Mouse (Mus musculus) lung, postnatal 14 days (tissue): Measurements from ENCODE around the gene Pibf1.

Experiments used
- DNase-seq: peaks from one replicate; pipeline ENCODE4 v3.0.0; 2021

Gene Pibf1

DNA sequence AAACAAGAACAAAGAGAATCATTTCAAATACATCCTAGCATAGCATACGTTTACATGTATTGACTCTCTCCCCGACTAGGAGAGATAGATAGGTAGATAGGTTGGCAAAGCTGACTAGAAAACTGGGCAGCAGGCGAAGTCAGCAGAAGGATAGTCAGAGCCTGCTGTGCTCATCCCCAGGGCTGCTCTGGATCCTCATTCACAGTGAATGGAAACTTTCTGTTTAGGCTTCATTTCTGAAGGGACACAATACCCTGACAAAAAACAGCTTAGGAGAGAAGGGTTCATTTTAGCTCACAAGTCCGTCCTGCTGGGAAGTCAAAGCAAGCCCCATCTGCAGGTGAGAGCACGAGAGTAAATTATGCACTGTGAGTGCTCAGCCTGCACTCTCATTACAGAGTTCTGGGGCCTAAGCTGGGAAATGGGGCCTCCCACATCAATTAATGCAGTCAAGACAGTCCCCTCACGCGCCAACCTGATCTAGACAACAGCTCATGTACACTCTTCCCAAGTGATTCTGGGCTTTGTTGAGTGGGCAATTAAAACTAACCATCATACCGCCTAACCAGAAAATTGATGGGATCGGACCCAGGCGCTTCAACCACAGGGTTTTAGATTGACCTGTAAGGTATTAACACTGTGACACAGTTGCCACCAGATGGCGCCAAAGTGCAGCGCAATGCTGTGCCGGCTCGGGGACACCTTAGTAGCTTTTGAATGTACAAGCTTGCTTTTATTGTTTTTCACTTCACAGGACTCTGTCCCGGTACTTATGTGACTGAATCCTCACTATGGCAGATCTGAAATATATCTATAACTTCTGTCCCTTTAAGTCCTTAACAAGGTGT is 42.8 kb downstream of the Pibf1 start:
- DNase-seq = peak; percentile 91

DNA sequence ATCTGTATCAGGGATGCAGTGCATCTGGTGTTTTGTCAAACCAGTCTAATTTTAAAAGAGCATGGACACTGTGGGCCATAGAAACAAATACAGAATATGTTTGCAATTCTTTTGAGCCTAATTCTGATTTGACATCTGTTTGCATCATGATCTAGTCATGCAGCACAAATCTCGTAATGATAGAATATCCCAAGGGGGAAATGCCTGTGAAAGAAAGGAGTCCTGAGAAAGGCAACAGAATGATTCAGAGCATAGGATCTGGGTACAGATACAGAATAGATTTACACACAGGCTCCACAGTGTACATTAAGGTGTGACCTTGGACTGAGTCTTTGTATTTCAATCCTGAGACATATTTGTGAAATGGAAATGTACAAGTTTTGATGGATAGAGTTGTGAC is 47.6 kb downstream of the Pibf1 start:
- DNase-seq = no peak

DNA sequence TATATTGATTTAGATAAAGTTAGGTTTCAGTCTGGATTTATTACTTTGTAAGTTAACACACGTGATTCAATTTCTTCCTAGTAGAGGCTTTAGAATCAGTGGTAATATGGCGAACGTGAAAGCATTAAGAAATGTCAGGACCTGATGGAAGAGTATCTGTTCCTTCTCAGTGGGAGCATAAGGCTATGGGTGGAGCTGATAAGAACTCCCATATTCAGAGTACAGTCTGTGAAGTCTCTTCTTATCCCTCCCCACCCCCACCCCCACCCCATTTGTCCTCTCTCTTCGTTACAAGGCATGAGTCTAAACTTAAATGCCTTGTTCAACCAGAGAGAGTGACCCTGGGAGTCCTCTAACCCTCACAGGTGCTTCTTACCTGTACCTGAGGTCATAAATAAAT is 53.5 kb downstream of the Pibf1 start:
- no peak for DNase-seq

DNA sequence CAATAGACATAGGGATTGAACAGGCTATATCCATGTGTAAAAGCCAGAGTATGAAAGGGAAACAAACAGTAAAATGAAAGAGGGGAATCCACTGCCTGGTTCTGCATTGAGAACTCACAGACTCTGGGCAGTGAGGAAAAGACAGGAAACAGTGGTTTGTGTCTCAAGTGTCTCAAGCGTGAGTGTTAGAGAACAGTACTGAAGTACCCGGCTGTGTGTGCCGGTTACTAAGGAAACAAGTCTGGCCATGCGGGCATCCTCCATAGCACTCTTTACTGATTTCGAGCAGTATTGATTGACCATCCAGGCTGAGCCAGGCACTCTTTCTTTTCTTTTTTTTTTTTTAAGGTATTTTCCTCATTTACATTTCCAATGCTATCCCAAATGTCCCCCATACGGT is 60.7 kb downstream of the Pibf1 start:
- DNase-seq = no peak

DNA sequence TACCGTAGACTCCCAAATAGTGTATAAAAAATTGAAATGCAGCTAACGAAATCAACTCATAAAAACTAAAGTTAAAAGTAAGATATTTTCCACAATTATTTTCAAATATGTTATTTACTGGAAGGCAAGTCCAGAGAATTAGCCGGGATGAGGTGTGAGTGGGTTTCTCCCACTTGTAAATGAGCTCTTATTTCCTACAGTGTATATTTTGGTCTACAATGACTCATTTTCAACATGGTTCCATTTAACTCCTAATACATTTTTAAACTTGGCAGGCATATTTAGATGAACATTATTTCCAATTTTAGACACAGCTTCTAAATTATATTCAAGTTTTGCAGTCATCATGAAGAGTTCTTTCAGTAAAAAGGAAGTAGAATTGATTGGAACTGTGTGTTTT is 63.8 kb downstream of the Pibf1 start:
- no peak for DNase-seq

- DNase-seq = no peak
These were observed 75.0 kb downstream of the Pibf1 start for GRCm38 (mm10) chr14:99174138-99174745.

- DNase-seq = peak; percentile 58
These were observed 77.3 kb downstream of the Pibf1 start for GRCm38 (mm10) chr14:99176559-99176958.

DNA sequence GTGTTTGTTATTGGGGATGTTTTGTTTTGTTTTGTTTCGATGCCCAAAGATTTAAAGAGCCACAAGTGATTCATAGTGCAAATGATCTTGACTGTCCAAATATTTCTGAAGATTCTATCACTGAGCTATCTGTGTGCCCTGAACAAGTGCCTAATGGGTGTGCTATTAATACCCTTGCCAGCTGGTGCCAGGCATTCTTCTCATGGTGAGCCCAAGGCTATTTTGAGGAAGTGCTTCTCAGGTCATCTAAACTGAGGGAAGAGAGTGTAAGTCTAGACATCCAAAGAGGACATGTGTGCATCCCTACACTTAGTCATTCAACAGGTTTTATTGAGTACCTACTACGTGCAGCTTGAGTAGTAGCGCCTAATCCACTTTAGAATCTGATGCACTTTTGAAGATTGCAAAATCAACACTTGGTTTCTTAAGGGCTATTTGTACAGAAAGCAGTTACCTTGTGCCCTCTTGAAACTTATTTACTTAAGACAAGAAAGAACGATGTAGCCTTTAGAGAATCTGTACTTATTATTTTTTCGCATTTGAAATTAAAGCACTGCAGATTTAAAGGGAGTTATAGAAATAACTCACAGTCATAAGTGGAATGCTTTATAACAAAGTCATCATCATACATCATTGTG is 91.0 kb downstream of the Pibf1 start:
- DNase-seq = no peak

GRCm38 (mm10) chr14:99205865-99206264 is 106.6 kb downstream of the Pibf1 start:
- DNase-seq = no peak

GRCm38 (mm10) chr14:99206591-99206990 is 107.4 kb downstream of the Pibf1 start:
- DNase-seq = no peak

- no peak for DNase-seq
These were observed 111.2 kb downstream of the Pibf1 start for GRCm38 (mm10) chr14:99210431-99210830.

DNA sequence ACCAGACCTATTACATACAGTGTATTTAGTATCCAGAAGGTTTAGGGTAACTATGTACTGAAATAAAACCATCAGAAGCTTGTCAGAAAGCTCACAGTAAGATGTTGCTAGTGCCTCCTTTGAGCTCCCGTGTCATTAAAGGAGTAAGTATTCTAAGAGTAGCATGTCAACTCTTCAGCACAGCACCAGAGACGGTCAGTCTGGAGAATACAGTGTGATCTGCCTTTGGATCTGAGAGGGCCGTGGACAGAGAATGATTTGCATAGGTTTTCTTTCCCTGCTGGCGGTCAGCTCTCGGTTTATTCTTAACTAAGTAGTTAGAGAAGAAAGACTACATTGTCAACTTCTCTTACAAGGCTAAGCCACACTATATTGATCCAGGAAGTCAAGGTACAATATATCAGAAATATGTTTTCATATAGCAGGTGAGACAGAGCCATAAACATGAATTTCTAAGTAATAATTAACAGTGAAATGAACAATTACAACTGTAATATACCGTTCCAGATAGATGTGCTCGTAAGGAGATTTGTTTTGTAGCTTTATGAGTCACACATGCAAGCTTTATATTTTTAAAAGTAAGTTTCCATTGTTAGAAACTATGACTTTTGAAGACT is 119.3 kb downstream of the Pibf1 start:
- no peak for DNase-seq

DNA sequence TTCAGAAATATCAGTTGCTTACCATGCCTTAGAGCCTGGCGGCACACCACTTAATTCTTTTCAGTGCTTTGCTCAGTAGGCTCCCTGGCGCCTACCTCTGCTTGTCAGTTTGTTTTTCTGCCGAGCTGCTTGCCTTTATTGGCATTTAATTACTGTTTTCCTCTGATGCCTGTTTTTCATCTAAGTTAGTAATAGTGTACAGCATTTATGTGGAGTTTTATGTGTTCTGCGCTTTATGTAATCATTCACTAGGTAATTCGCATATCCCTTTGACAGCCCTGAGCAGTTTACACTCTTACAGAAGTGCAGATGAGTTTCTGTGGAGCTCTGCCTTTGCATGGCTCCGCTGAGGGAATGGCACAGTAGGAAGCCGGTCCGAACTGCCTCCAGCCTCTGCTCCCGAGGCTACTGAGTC is 120.5 kb downstream of the Pibf1 start:
- no peak for DNase-seq

DNA sequence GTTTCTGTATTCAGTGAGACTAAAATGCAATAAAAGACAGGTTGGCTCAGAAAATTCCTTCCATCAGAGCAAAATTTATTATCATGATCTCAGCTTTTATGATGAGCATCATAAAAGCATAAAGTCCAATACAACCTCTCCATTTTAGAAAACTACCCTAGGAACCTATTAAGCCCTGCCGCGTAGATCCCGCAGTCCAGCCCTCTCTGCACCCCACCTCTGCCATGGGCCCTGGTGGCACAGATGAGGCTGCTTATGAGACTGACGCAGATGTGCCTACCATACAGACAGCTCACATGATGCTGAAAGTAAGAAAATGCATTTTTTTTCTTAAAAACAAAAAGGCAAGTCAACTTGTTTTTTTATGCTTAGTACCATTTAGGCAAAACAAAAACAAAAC is 126.7 kb downstream of the Pibf1 start:
- DNase-seq = no peak

DNA sequence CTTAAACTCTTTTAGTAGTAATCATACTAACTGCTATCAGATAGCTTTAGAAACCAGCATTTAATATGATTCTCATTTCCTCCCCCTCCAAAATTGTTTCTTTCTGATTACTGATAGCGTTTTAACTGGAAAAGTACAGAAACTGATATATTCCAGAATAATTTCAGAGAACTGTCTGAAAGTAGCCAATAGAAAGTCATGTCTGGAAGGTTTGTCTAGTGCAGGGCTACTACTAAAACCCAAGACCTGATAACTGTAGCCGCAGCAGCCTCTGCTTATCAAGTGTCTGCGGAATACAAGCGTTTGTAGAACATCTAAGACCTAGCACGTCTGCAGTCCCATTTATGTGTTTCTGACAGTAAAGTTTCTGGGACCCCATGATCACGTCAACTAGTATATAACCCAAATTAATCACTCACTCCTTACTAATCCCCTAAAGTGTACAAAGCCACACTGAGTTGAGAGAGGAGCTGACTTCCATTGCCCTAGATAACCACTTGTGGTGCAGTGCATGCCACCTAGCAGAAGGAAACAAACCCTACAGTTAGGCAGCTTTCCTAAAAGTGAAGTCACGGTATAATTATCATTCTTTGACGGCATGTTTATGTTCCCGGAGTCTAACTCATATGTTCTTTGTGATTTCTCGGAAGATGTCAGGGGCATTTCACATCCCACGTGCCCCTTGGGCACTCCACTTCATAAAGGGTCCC is 130.0 kb downstream of the Pibf1 start:
- no peak for DNase-seq

DNA sequence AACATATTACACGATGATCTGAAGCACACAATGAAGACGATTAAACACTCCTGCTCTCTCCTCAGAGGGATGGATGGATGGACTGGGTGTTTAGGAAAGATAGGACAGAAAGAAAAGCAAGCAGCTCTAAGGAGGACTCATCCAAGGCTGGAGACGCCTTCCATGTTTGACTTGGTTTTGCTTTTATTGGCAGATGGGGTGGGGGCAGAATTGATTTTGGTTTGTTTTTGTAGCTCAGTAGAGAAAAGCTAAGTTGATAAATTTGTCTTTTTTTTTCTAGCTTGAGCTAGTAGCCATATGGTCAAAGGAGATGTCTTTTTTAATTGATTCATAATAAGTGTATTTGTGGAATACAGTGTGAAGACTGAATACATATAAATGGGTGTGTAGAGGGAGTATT is 133.8 kb downstream of the Pibf1 start:
- DNase-seq = no peak

- DNase-seq = no peak
These were observed 137.9 kb downstream of the Pibf1 start for GRCm38 (mm10) chr14:99237115-99237514.

- DNase-seq = no peak
These were observed 141.3 kb downstream of the Pibf1 start for GRCm38 (mm10) chr14:99240563-99240962.

DNA sequence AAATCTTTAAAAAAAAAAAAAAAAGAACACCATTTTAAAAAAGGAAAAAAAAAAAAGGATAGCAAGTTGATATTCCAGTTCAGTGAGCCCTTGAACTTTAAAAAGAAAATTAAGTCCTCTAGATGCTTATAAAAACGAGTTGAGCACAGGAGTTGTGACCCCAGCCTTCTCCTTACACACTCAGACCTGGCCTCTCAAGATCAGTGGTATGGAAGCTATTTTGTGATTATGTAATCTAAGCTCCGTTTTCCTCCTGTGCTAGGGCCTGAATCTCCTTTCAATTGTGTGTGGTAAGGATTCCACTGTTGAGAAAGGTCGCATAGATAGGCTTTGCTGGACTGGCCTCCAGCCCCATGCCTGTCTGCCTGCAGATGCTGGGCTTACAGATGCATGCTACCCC is 145.3 kb downstream of the Pibf1 start:
- no peak for DNase-seq

- no peak for DNase-seq
These were observed 162.8 kb downstream of the Pibf1 start for GRCm38 (mm10) chr14:99262026-99262425.

GRCm38 (mm10) chr14:99263816-99264215 is 164.6 kb downstream of the Pibf1 start:
- DNase-seq = no peak

DNA sequence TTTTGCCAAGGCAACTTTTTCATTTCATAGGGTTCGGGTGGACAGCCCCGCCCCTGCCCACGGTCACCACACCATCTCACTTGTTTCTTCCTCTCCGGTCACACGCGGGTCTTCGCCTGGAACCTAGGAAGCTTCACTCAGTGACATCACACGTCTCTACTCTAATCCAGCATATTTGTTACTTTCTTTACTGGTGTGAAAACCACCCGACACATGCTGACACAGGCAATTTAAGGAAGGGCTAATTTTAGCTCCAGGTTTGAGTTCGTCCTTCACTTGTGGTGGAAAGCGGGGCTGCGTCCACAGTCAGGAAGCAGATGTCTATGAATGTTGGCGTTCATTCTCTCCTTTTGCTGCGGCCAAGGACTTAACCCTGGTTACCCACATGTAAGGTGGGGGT is 166.6 kb downstream of the Pibf1 start:
- DNase-seq = no peak

GRCm38 (mm10) chr14:99266749-99267148 is 167.5 kb downstream of the Pibf1 start:
- DNase-seq = no peak
